Mouse (Mus musculus) thymus, postnatal 10 days (tissue): ENCODE results near the gene AK157302.
"Not testable (repeated sequence)": the region's sequence is repeated elsewhere in the genome, so short reads cannot be mapped to it uniquely, and the experiment has no call there.

ENCODE experiments used
- DNase-seq, 2 experiments: peaks; one replicate each; pipeline ENCODE4 v3.0.0; 2021; ENCODE audit warnings: low spot score in 2 of 2

The AK157302 gene

GRCm38 (mm10) chr13:21495080-21495479 lies at the start of gene AK157302:
AK157302 (plus strand) TSS chr13:21495223.
- no peak for DNase-seq

- DNase-seq: no peak
Observed at GRCm38 (mm10) chr13:21446796-21447195, 48.2 kb upstream of the AK157302 start.

- no peak for DNase-seq
Observed at GRCm38 (mm10) chr13:21447856-21448614, 47.0 kb upstream of the AK157302 start.

GRCm38 (mm10) chr13:21453042-21453441 lies 42.0 kb upstream of the AK157302 start:
- no peak for DNase-seq

- peak; percentile 10 to 59 for DNase-seq
Observed at GRCm38 (mm10) chr13:21453449-21453848, 41.6 kb upstream of the AK157302 start, which contains the start of gene Zscan26. Zscan26 (minus strand) TSS chr13:21453730.

GRCm38 (mm10) chr13:21454133-21454532 lies 40.9 kb upstream of the AK157302 start:
- no peak for DNase-seq

GRCm38 (mm10) chr13:21456347-21456746 lies 38.7 kb upstream of the AK157302 start:
- DNase-seq: no peak

- DNase-seq: not testable (repeated sequence)
Observed at GRCm38 (mm10) chr13:21462516-21462915, 32.5 kb upstream of the AK157302 start.

GRCm38 (mm10) chr13:21467336-21467735 lies 27.7 kb upstream of the AK157302 start:
- no peak for DNase-seq

- DNase-seq: peak in 1 of 2 experiments; percentile 10
Observed at GRCm38 (mm10) chr13:21468061-21469019, 26.7 kb upstream of the AK157302 start, which contains the start of gene Nkapl. Nkapl (minus strand) TSS chr13:21468509.

GRCm38 (mm10) chr13:21469097-21469496 lies 25.9 kb upstream of the AK157302 start:
- no peak for DNase-seq

- no peak for DNase-seq
Observed at GRCm38 (mm10) chr13:21472427-21472826, 22.6 kb upstream of the AK157302 start.

GRCm38 (mm10) chr13:21478759-21479670 lies 16.0 kb upstream of the AK157302 start, which contains the start of the genes Zkscan4 and Gm10065:
Zkscan4 (plus strand) TSS chr13:21478907.
Gm10065 (minus strand) TSS chr13:21479441.
- not testable (repeated sequence) for DNase-seq

GRCm38 (mm10) chr13:21486881-21487280 lies 8.1 kb upstream of the AK157302 start:
- no peak for DNase-seq

- no peak for DNase-seq
Observed at GRCm38 (mm10) chr13:21492847-21493246, 2.2 kb upstream of the AK157302 start.

GRCm38 (mm10) chr13:21501182-21501581 lies 6.2 kb downstream of the AK157302 start, which contains the start of gene Gm11273:
Gm11273 (minus strand) TSS chr13:21501418.
- DNase-seq: not testable (repeated sequence)

GRCm38 (mm10) chr13:21502296-21502695 lies 7.3 kb downstream of the AK157302 start:
- no peak for DNase-seq

GRCm38 (mm10) chr13:21506221-21506649 lies 11.2 kb downstream of the AK157302 start:
- DNase-seq: peak; percentile 52 to 63

- no peak for DNase-seq
Observed at GRCm38 (mm10) chr13:21530136-21530535, 35.1 kb downstream of the AK157302 start.

- DNase-seq: peak; percentile 57 to 86
Observed at GRCm38 (mm10) chr13:21530781-21531201, 35.8 kb downstream of the AK157302 start, which contains the start of gene Zkscan8. Zkscan8 (minus strand) TSS chr13:21531120.

GRCm38 (mm10) chr13:21542708-21543107 lies 47.7 kb downstream of the AK157302 start, which contains the start of gene Olfr1366:
Olfr1366 (minus strand) TSS chr13:21542808.
- DNase-seq: no peak
